Mouse (Mus musculus): ENCODE results near the gene Pip4k2a. TPM values are rescaled to one million over a fixed set of nuclear protein-coding genes. Genes with fewer than 3 reads are reported as not detected.

Pip4k2a gene
- polyA plus RNA-seq, 1 experiment from 2014 or later, result 26.4 TPM

GRCm38 (mm10) chr2:18917838-18918237 is 80.1 kb downstream of the Pip4k2a start:
- no peaks in the 10 kb centered on the region for H3K9me3 ChIP-seq (replicated peaks)
- peak overlapping the region; percentile 40; the same call in 1 of the 2 replicates for H3K9ac ChIP-seq
- H3K4me1 ChIP-seq, result peaks cover 92% of the 10 kb centered on the region
- peak overlapping the region; percentile 76 for H3K27ac ChIP-seq
- H3K36me3 ChIP-seq, result no peaks in the 10 kb centered on the region
- no peak overlapping the region for H3K4me3 ChIP-seq
- no peaks in the 10 kb centered on the region for H3K27me3 ChIP-seq (replicated peaks)
- peak overlapping the region; percentile 37 for H3K4me2 ChIP-seq
- peak; percentile 62; the same call in 1 of the 2 replicates for ATAC-seq
- 39% methylated on average over 2 of the region's 2 CpGs for WGBS (ENCODE audit: insufficient replicate concordance)

DNA sequence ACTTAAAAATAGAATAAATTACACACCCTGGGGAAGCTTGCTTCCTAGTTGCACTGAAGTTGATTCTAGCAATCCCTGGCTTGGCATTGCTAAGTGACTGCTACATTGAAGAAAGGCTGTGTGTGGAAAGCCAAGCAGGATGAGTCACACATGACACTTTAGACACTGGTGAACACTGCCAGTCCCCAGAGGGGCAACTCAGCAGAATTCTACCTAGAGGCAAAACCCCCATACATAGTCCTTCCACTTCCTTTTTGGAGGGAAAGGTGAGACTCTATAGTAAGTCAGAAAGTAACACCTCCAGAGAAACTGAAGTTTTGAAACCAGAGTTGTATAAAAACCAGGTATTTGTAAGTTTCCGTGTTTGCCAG is 80.6 kb downstream of the Pip4k2a start:
- peak overlapping the region; percentile 40; the same call in 1 of the 2 replicates for H3K9ac ChIP-seq
- no peaks in the 10 kb centered on the region for H3K27me3 ChIP-seq (replicated peaks)
- H3K4me2 ChIP-seq, result peak overlapping the region; percentile 37
- no peaks in the 10 kb centered on the region for H3K36me3 ChIP-seq
- H3K4me3 ChIP-seq, result no peak overlapping the region
- no peaks in the 10 kb centered on the region for H3K9me3 ChIP-seq (replicated peaks)
- H3K27ac ChIP-seq, result peak overlapping the region; percentile 76
- 39% methylated on average over 1 of the region's 1 CpGs for WGBS (ENCODE audit: insufficient replicate concordance)
- peaks cover 93% of the 10 kb centered on the region for H3K4me1 ChIP-seq
- peak; percentile 31; the same call in 1 of the 2 replicates for ATAC-seq

- Histone ChIP-seq H3K4me3 (no peak overlapping the region), H3K4me1 (peaks cover 93% of the 10 kb centered on the region), H3K36me3 (no peaks in the 10 kb centered on the region), H3K27me3 (replicated peaks) (no peaks in the 10 kb centered on the region), H3K9ac (peak overlapping the region; percentile 40; the same call in 1 of the 2 replicates), H3K4me2 (peak overlapping the region; percentile 37; the same call in 1 of the 2 replicates), H3K27ac (peak overlapping the region; percentile 76), H3K9me3 (replicated peaks) (no peaks in the 10 kb centered on the region)
- no peak for ATAC-seq
- 43% methylated on average over 14 of the region's 14 CpGs for WGBS (ENCODE audit: insufficient replicate concordance)
These were observed 81.1 kb downstream of the Pip4k2a start for GRCm38 (mm10) chr2:18916615-18917379.

DNA sequence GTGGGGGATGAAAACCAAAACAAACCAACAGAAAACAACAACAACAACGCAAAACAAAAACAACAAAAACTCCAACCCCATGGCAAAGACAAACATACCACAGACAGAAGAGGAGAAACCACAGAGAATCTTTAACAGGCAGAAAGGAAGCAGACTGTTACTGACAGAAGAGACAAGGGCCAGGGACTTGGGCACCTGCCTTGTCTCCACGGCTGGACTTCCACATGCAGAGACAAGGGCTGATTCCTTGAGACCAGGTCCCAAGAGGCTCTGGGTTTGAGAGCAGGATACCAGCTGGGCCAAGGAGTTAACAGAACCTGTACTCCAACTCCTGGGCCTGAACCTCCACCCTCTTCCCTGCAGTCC is 81.9 kb downstream of the Pip4k2a start:
- 20% methylated on average over 2 of the region's 2 CpGs for WGBS (ENCODE audit: insufficient replicate concordance)
- H3K4me3 ChIP-seq, result no peak overlapping the region
- no peaks in the 10 kb centered on the region for H3K27me3 ChIP-seq (replicated peaks)
- 0 out of 2 replicates have a peak overlapping the region, but pooled peaks have one; percentile 7 for H3K9ac ChIP-seq
- H3K4me2 ChIP-seq, result no peak overlapping the region
- no peak for ATAC-seq
- H3K4me1 ChIP-seq, result peaks cover 90% of the 10 kb centered on the region
- peak overlapping the region; percentile 43; the same call in 1 of the 2 replicates for H3K27ac ChIP-seq
- no peaks in the 10 kb centered on the region for H3K36me3 ChIP-seq
- H3K9me3 ChIP-seq (replicated peaks), result no peaks in the 10 kb centered on the region

DNA sequence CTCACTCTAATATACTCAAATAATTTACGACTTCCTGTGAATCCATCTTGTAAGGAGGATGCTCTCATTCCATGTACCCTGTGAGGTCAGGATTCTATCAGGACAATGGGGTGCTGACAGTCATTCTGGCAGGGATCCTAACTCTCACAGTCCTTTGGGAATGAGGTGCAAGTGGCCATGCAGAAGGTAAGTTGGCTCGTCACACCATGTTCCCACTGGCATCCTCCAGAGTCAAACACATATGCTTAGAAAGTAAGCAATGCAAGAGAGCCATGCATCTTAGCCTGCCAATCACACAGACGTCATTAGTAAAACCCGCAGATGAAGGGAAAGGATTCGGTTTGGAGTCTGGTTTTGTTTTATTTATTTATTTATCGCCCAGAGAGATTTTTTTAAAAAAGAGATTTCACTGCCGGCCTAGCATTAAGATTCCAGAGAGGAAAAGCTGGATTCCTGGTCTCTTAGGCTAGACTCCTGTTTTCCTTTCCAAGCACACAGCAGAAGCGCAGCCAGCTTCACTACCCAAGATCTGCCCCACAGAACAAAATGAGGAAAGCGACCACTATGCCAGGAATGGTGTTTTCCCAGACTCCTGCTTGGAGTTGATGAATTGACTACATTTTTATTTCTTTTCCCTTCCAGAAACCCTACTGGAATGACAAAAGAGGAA is 82.4 kb downstream of the Pip4k2a start:
- Histone ChIP-seq H3K4me1 (peaks cover 90% of the 10 kb centered on the region), H3K9me3 (replicated peaks) (no peaks in the 10 kb centered on the region), H3K27ac (peak overlapping the region; percentile 43; the same call in 1 of the 2 replicates), H3K36me3 (no peaks in the 10 kb centered on the region), H3K4me2 (no peak overlapping the region), H3K27me3 (replicated peaks) (no peaks in the 10 kb centered on the region), H3K4me3 (no peak overlapping the region), H3K9ac (no peak overlapping the region)
- ATAC-seq, result no peak
- 72% methylated on average over 9 of the region's 9 CpGs for WGBS (ENCODE audit: insufficient replicate concordance)

DNA sequence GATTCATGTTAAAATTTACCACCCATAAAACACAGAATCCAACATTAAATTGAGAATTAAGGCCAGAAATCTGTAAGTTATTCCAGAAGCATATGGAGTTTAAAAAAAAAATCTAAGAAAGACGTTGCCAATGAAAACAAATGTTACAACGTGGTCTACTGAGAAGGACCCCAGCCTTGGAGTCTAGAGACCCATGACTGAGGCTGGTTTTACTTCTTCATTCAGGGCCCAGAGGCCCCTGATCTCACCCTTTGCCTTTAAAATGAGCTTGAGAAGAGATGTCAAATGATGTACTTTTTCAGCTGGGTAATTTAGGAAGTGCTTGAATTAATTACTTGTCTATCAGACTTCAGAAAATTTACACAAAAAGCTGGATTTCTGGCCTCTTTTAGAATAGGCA is 83.2 kb downstream of the Pip4k2a start:
- H3K4me1 ChIP-seq, result peaks cover 90% of the 10 kb centered on the region
- no peak overlapping the region for H3K9ac ChIP-seq
- no peaks in the 10 kb centered on the region for H3K36me3 ChIP-seq
- no peak for ATAC-seq
- no peaks in the 10 kb centered on the region for H3K27me3 ChIP-seq (replicated peaks)
- H3K4me2 ChIP-seq, result no peak overlapping the region
- H3K9me3 ChIP-seq (replicated peaks), result no peaks in the 10 kb centered on the region
- no peak overlapping the region for H3K4me3 ChIP-seq
- no peak overlapping the region for H3K27ac ChIP-seq
- 74% methylated on average over 2 of the region's 2 CpGs for WGBS (ENCODE audit: insufficient replicate concordance)

DNA sequence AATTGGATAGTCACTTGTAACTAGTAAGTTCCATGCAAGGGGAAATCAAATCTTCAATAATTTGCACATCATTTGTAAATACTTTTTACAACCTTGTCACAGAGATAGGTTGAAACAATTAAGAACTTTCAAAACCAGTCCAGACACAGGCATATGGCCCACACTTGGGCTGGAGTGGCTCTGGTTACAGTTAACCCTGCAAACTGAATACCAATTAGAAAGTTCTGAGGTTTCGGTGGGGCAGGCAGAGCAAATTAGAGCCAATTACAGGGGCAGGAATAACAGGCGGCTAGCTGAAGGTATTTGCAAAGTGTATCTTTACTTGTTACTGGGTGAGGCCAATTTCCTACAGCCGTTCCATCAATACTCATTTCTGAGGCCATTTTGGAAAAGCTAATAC is 84.3 kb downstream of the Pip4k2a start:
- WGBS (ENCODE audit: insufficient replicate concordance), result 76% methylated on average over 3 of the region's 3 CpGs
- no peak overlapping the region for H3K27ac ChIP-seq
- H3K36me3 ChIP-seq, result no peaks in the 10 kb centered on the region
- no peaks in the 10 kb centered on the region for H3K27me3 ChIP-seq (replicated peaks)
- H3K4me1 ChIP-seq, result peaks cover 88% of the 10 kb centered on the region
- no peak overlapping the region for H3K4me2 ChIP-seq
- H3K9ac ChIP-seq, result no peak overlapping the region
- no peaks in the 10 kb centered on the region for H3K9me3 ChIP-seq (replicated peaks)
- no peak overlapping the region for H3K4me3 ChIP-seq
- ATAC-seq, result no peak

DNA sequence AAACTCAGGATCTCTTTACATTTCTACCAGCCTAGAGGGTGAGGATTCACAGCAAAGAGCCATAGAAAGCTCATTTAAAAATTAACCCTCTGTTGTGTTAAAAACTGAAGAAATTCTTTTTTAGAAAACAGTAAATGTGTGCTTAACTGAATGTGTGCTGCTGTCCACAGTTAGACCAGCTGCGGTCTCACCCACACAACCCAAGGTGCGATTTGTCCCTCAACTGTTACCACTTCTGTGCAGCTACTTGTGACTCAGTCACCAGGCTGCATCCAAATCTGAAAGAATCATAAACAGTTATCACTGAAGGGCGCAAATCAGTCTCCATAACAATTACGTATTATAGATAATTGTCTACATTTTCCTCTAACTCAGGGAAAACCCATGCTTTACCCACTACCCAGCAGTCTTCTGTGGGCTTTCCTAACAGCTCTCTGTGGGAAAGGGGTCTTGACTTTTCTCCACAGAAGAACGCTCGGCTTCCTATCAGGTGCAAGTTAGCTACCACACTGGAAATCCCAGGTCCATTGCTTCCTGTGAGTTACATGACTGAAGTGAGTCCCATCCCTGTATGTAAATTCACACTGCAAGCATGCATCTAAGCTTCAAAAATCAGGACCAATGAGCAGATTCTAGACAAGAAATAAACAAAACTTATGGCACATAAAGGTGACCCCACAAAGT is 86.5 kb downstream of the Pip4k2a start:
- Histone ChIP-seq H3K27ac (no peak overlapping the region), H3K9ac (no peak overlapping the region), H3K9me3 (replicated peaks) (no peaks in the 10 kb centered on the region), H3K27me3 (replicated peaks) (no peaks in the 10 kb centered on the region), H3K36me3 (peaks cover 6% of the 10 kb centered on the region), H3K4me3 (no peak overlapping the region), H3K4me2 (no peak overlapping the region), H3K4me1 (peaks cover 77% of the 10 kb centered on the region)
- WGBS (ENCODE audit: insufficient replicate concordance), result 88% methylated on average over 6 of the region's 6 CpGs
- no peak for ATAC-seq

- ATAC-seq, result no peak
- Histone ChIP-seq H3K4me2 (no peak overlapping the region), H3K9ac (no peak overlapping the region), H3K27ac (no peak overlapping the region), H3K4me1 (peaks cover 68% of the 10 kb centered on the region), H3K27me3 (replicated peaks) (no peaks in the 10 kb centered on the region), H3K36me3 (peaks cover 16% of the 10 kb centered on the region), H3K4me3 (no peak overlapping the region), H3K9me3 (replicated peaks) (no peaks in the 10 kb centered on the region)
- WGBS (ENCODE audit: insufficient replicate concordance), result 70% methylated on average over 6 of the region's 6 CpGs
These were observed 87.7 kb downstream of the Pip4k2a start for GRCm38 (mm10) chr2:18910209-18910608.

DNA sequence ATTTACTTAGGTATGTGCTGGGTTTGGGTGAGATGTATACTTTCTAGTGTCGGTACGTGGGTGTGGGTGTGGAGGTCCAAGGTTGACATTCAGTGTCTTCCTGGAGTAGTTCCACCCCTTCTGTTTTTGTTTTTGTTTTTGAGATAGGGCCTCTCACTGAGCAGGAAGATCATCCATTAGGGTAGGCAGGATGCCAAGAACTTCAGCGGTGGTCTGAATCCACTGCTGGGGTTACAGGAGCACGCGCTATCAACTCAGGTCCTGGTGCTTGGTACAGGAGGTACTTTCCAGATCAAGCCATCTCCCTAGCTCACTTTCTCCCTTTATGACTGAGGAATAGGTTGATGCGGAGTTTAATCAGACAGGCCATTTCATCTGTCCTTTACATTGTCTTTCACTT is 88.2 kb downstream of the Pip4k2a start:
- 76% methylated on average over 6 of the region's 6 CpGs for WGBS (ENCODE audit: insufficient replicate concordance)

DNA sequence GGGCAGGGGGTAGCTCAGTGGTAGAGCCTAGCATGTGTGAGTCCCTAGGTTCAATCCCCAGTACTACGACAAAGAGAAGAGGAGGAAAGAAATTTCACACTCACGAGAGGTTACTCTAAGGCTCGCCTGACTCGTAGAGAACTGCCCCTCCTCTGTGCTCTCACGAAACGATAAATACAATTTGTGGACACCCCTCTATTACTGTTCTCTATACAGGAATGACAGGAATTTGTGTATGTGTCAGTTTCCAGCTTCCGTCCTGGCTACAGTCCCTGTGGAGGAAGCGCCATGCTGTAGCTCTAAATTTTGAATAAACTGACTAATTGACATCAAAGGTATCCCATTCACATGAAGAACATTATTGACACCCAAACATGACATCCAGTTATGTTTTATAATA is 90.7 kb downstream of the Pip4k2a start:
- Histone ChIP-seq H3K27ac (no peak overlapping the region), H3K9ac (no peak overlapping the region), H3K4me2 (no peak overlapping the region), H3K9me3 (replicated peaks) (no peaks in the 10 kb centered on the region), H3K4me1 (peaks cover 48% of the 10 kb centered on the region), H3K36me3 (peaks cover 40% of the 10 kb centered on the region), H3K4me3 (no peak overlapping the region), H3K27me3 (replicated peaks) (no peaks in the 10 kb centered on the region)
- 80% methylated on average over 8 of the region's 8 CpGs for WGBS (ENCODE audit: insufficient replicate concordance)
- no peak for ATAC-seq

More for the DNA sequence above, 88.2 kb downstream of the Pip4k2a start:
- Histone ChIP-seq H3K9me3 (replicated peaks) (no peaks in the 10 kb centered on the region), H3K36me3 (peaks cover 21% of the 10 kb centered on the region), H3K4me2 (no peak overlapping the region), H3K4me3 (no peak overlapping the region), H3K27me3 (replicated peaks) (no peaks in the 10 kb centered on the region), H3K27ac (no peak overlapping the region), H3K9ac (no peak overlapping the region), H3K4me1 (peaks cover 65% of the 10 kb centered on the region)
- ATAC-seq, result no peak

Measured in liver, embryonic 12.5 days (tissue).